Mouse (Mus musculus) stomach, embryonic 15.5 days (tissue): ENCODE results near the gene Arhgef38. TPM values are rescaled to one million over a fixed set of nuclear protein-coding genes. Genes with fewer than 3 reads are reported as not detected.

Experiments used
- ATAC-seq: fragments of 200-750 bp; cut with Nextera tagmentation; 2 replicates; pipeline ENCODE4 v1.8.0; 2017; ENCODE audit warnings: low read depth, moderate number of reproducible peaks, moderate TSS enrichment; ENCODE audit not compliant: insufficient read depth, low FRiP score
- H3K27ac ChIP-seq: fragments of 300-500 bp; sonication (generic); 2 replicates; pipeline ENCODE4 v1.5.1; 2015; ENCODE audit warnings: mild to moderate bottlenecking, inconsistent platforms
- H3K27me3 ChIP-seq: fragments of 300-500 bp; sonication (generic); replicated peaks from 2 replicates; pipeline ENCODE4 v1.6.1; 2015; ENCODE audit warnings: inconsistent platforms
- H3K36me3 ChIP-seq: fragments of 300-500 bp; sonication (generic); 2 replicates; pipeline ENCODE4 v1.6.1; 2015; ENCODE audit warnings: inconsistent platforms
- H3K4me1 ChIP-seq: fragments of 300-500 bp; sonication (generic); 2 replicates; pipeline ENCODE4 v1.6.1; 2015; ENCODE audit warnings: inconsistent platforms
- H3K4me2 ChIP-seq: fragments of 300-500 bp; sonication (generic); 2 replicates; pipeline ENCODE4 v1.6.1; 2015; ENCODE audit warnings: mild to moderate bottlenecking, inconsistent platforms
- H3K4me3 ChIP-seq: fragments of 300-500 bp; sonication (generic); replicated peaks from 2 replicates; pipeline ENCODE4 v1.5.1; 2015; ENCODE audit warnings: inconsistent platforms
- H3K9ac ChIP-seq: fragments of 300-500 bp; sonication (generic); 2 replicates; pipeline ENCODE4 v1.6.1; 2015; ENCODE audit warnings: inconsistent platforms
- H3K9me3 ChIP-seq: fragments of 300-500 bp; sonication (generic); 2 replicates; pipeline ENCODE4 v1.6.1; 2016; ENCODE audit warnings: inconsistent platforms
- WGBS: fragments of 180-500 bp; shearing (Covaris S2); methylation state at CpG from one replicate; pipeline ENCODE4 v1.1.7; 2015; 5-methylcytosine and 5-hydroxymethylcytosine counted together
- polyA plus RNA-seq: library from polyadenylated mRNA; unstranded; fragments of >200 nt; fragmentation: Nextera tagmentation; extraction: Ambion mirVana; gene quantifications from 2 replicates; pipeline ENCODE4 v1.2.1, GENCODE M21; 2015

Gene Arhgef38
- 2.0 and 2.6 TPM in 2 replicates for polyA plus RNA-seq

DNA sequence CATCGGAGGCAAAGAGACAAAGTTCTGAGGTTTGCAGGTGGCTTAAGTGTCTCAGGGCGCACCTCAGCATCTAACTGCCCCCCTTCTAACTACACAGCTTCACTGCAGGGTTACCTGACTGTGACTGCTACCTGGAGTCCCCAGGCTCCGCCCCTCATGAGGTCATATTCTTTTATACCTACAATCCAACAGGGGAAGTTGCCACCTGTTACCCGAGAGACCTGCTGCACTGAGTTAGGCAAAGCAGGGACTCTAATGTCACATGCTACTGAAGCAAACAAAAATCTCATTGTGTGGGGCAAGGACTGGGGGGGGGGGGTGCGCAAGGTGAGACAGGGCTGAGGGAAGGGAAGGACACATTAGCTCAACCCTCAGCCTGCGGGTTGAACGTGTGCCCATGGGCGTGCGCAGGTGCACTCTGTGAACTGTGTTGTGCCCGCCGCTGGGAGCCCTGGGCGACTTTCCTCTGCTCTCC, at the start of gene Arhgef38:
Gene Arhgef38 (minus strand): TSS at position 129 of the 475 bp plus-strand sequence.
- Histone ChIP-seq H3K36me3 (no peaks in the 10 kb centered on the region), H3K27me3 (no peaks in the 10 kb centered on the region), H3K9me3 (no peaks in the 10 kb centered on the region), H3K4me1 (no peaks in the 10 kb centered on the region), H3K4me3 (peak within 1 kb of the TSS; percentile 30), H3K9ac (0 out of 2 replicates have a peak within 1 kb of the TSS, but pooled peaks have one; percentile 9), H3K27ac (peak within 1 kb of the TSS; percentile 75), H3K4me2 (peak within 1 kb of the TSS; percentile 44)
- WGBS = 43% methylated on average over 12 of the region's 12 CpGs
- peak; percentile 92 for ATAC-seq

DNA sequence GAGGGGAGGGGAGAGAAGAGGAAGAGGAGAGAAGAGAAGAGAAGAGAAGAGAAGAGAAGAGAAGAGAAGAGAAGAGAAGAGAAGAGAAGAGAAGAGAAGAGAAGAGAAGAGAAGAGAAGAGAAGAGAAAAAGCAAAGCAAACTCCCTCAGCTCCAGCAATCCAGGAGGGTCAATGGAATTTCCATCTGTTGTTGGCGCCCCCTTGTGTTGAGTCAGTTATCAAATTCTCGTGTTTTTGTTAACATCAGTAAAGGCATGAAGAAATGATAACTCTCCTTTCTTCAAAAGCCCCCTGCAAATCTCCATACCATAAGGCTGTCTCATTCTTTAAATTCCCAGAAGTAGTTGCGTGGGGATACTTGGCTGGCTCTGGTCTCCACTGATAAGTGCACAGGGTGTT, 37.1 kb upstream of the Arhgef38 start:
- Histone ChIP-seq H3K27ac (no peak overlapping the region), H3K9me3 (no peaks in the 10 kb centered on the region), H3K27me3 (no peaks in the 10 kb centered on the region), H3K9ac (no peak overlapping the region), H3K4me1 (no peaks in the 10 kb centered on the region), H3K4me2 (no peak overlapping the region), H3K4me3 (no peak overlapping the region), H3K36me3 (no peaks in the 10 kb centered on the region)
- WGBS = 14% methylated on average over 3 of the region's 3 CpGs
- ATAC-seq = no peak

DNA sequence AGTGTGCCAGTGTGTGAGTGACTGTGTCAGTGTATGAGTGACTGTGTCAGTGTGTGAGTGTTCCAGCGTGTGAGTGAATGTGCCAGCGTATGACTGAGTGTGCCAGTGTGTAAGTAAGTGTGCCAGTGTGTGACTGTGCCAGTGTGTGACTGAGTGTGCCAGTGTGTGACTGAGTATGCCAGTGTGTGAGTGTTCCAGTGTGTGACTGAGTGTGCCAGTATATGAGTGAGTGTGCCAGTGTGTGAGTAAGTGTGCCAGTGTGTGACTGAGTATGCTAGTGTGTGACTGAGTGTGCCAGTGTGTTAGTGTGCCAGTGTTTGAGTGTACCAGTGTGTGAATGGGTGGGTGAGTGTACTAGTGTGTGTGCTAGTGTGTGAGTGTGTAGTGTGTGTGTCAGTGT, 24.1 kb upstream of the Arhgef38 start:
- 99% methylated on average over 2 of the region's 2 CpGs for WGBS
- H3K9ac ChIP-seq = no peak overlapping the region

DNA sequence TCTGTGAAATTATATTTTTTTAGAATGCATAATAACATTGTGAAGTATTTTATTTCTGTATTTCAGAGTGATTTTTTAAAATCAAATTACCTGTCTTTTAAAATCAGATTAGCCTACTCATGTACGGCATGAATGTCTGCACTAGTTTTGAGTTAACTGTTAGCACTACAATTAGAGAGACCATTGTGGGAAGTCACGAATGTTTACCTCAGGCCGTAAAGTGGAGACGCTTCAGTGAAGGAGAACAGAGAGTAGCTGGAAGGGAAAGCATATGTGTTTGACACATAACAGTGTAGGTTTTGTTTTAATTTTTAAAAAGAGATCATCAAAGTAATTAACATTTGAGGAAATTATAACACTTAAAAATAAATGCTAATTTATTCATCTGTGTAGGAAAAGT, 21.1 kb upstream of the Arhgef38 start:
- H3K27me3 ChIP-seq = no peaks in the 10 kb centered on the region
- no peak for ATAC-seq
- H3K4me3 ChIP-seq = no peak overlapping the region
- no peak overlapping the region for H3K27ac ChIP-seq
- WGBS = 57% methylated on average over 4 of the region's 4 CpGs
- H3K4me1 ChIP-seq = no peaks in the 10 kb centered on the region
- no peak overlapping the region for H3K4me2 ChIP-seq
- no peak overlapping the region for H3K9ac ChIP-seq
- no peaks in the 10 kb centered on the region for H3K9me3 ChIP-seq
- H3K36me3 ChIP-seq = no peaks in the 10 kb centered on the region

More for the DNA sequence above, 24.1 kb upstream of the Arhgef38 start:
- ATAC-seq = no peak
- Histone ChIP-seq H3K4me3 (no peak overlapping the region), H3K27me3 (no peaks in the 10 kb centered on the region), H3K27ac (no peak overlapping the region), H3K4me2 (no peak overlapping the region), H3K36me3 (no peaks in the 10 kb centered on the region), H3K4me1 (no peaks in the 10 kb centered on the region), H3K9me3 (no peaks in the 10 kb centered on the region)

DNA sequence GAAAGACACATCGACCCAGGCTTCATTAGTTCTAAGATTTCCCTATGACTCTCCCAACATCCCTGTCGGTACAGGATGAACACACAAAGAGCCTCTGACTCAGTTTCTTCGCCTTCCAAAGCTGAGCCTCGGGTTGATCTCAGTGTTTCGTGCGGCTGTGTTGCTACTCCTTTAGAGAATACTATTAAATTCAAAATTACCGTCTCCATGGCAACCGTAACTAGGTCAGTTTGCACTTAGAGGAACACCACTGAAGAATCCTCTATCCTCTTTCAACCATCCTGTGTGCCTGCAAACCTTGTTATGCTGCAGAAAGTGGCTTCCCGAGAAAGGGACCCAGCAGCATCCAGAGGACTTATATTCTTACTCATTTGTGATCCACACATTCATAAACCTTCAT, 9.3 kb upstream of the Arhgef38 start:
- no peaks in the 10 kb centered on the region for H3K27me3 ChIP-seq
- no peak overlapping the region for H3K9ac ChIP-seq
- no peak overlapping the region for H3K27ac ChIP-seq
- H3K36me3 ChIP-seq = no peaks in the 10 kb centered on the region
- H3K4me1 ChIP-seq = no peaks in the 10 kb centered on the region
- no peaks in the 10 kb centered on the region for H3K9me3 ChIP-seq
- H3K4me3 ChIP-seq = no peak overlapping the region
- no peak for ATAC-seq
- no peak overlapping the region for H3K4me2 ChIP-seq
- WGBS = 80% methylated on average over 9 of the region's 9 CpGs

DNA sequence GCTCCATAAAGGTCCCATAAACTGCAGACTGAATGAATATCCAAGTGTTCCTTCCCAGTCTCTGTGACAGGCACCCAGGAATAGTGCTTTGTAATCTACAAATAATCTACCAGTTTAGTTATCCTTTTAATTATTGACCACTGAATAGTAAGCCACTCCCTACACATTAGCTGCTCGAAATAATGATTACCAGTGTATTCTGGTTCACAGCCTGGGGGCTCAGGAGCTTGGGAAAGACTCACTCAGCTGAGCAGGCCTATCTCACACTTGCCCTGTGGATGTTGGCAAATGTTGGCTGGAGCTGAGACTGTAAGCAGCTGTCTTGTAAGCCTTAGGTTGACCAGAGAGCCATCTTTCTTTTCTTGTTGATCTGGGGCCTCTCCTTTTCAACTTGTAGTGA, 7.2 kb upstream of the Arhgef38 start:
- H3K4me2 ChIP-seq = no peak overlapping the region
- ATAC-seq = no peak
- no peaks in the 10 kb centered on the region for H3K9me3 ChIP-seq
- 60% methylated on average over 1 of the region's 1 CpGs for WGBS
- no peak overlapping the region for H3K9ac ChIP-seq
- no peaks in the 10 kb centered on the region for H3K4me1 ChIP-seq
- H3K27me3 ChIP-seq = no peaks in the 10 kb centered on the region
- no peaks in the 10 kb centered on the region for H3K36me3 ChIP-seq
- H3K27ac ChIP-seq = no peak overlapping the region
- H3K4me3 ChIP-seq = no peak overlapping the region

DNA sequence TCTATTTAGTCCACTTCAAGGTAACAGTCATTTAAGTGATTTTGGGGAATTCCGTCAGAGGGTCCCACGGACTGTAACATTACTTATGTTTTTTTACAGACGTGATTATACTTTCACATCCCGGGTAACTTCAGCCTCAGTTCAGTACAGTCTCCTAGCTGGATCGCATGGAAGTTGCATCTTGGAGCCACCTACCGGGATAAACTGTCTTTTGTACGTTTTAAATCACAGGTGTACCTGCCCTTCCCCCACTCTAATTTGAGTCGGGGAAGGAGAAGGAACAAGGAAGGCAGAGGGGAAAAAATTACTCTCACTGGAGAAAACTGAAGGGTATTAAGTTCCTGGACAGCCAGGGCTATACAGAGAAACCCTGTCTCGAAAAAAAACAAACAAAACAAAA, 756 bp downstream of the Arhgef38 start:
- Histone ChIP-seq H3K4me1 (no peaks in the 10 kb centered on the region), H3K9me3 (no peaks in the 10 kb centered on the region), H3K4me3 (peak overlapping the region; percentile 30; the same call in 1 of the 2 replicates), H3K36me3 (no peaks in the 10 kb centered on the region), H3K4me2 (peak overlapping the region; percentile 44), H3K9ac (no peak overlapping the region), H3K27ac (no peak overlapping the region), H3K27me3 (no peaks in the 10 kb centered on the region)
- WGBS = 49% methylated on average over 9 of the region's 9 CpGs
- no peak for ATAC-seq

DNA sequence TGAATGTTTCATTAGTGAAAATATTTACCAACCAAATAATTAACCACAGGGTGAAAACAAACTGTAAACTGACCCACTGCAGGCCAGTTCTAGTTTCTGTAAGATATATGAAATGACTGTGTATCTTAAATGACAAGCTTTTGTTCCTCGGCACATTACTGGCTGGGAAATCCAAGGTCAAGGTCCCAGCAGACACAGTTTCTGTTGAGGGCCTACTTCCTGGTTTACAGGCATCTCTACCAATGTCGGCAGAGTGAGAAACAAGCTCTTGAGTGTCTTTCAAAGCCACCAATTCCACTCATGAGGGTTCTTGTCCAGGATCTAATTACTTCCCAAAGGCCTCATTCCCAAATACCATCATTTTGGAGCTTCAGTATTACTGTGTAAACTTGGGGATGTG, 4.3 kb downstream of the Arhgef38 start:
- ATAC-seq = no peak
- H3K4me2 ChIP-seq = no peak overlapping the region
- WGBS = 49% methylated on average over 2 of the region's 2 CpGs

DNA sequence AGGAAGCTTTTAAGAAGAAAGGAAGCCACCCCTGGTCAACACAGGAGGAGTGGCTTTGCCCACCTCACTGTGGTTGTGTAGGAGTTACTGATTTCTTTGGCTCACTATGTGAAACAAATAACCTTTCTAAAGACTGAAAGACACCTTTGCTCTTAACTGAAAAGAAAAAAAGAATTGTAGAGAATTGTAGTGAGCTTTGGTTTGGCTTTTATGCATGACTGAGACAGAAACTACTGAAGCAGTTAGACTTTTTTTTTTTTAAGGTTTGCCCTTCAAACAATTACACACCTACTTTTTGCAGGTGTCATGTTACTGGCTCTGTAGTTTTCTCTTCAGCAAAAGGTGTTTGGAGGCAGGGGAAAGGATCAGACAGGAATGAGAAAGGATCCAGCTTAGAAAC, 5.2 kb downstream of the Arhgef38 start:
- no peak for ATAC-seq
- Histone ChIP-seq H3K4me2 (no peak overlapping the region), H3K36me3 (no peaks in the 10 kb centered on the region), H3K27ac (no peak overlapping the region), H3K4me3 (no peak overlapping the region), H3K9ac (no peak overlapping the region), H3K9me3 (no peaks in the 10 kb centered on the region), H3K4me1 (no peaks in the 10 kb centered on the region), H3K27me3 (no peaks in the 10 kb centered on the region)

More for the DNA sequence above, 4.3 kb downstream of the Arhgef38 start:
- H3K27me3 ChIP-seq = no peaks in the 10 kb centered on the region
- no peaks in the 10 kb centered on the region for H3K9me3 ChIP-seq
- H3K4me3 ChIP-seq = no peak overlapping the region
- no peak overlapping the region for H3K9ac ChIP-seq
- no peak overlapping the region for H3K27ac ChIP-seq
- H3K36me3 ChIP-seq = no peaks in the 10 kb centered on the region
- no peaks in the 10 kb centered on the region for H3K4me1 ChIP-seq

DNA sequence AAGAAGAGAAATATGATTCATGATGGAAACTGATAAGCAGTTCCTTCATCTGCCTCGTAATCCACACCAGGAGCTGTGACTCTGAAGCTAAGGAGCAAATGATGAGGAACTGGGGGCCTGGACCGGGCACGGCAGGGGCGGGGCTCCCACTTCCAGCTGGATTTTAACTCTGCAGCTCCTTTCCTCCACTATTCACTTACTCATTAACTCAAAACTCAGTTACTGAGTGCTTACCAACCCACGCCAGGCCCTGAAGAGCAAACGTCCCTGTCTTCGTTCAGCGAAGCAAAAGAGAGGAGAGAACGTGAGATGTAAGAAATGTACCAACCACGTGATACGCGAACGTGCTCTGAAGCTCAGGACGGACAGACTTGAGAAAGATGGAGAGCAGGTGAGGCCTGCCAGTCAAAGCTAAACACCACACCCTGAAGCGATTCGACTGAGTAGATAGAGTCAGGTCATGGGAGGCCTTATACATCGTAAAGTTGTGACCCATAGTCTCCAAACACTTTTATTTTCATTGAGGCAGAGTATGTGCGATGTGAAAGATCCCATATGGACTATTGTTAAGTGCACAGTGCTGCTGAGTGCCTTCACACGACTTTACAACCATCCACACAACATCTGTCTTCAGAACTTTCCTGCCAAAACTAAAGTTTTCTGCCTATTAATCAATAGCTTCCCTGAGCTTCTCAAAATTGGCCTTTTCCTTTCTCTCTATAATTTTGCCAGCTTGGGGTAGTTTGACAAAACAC, 7.3 kb downstream of the Arhgef38 start:
- Histone ChIP-seq H3K36me3 (no peaks in the 10 kb centered on the region), H3K9ac (no peak overlapping the region), H3K4me1 (no peaks in the 10 kb centered on the region), H3K27ac (no peak overlapping the region), H3K4me2 (0 out of 2 replicates have a peak overlapping the region, but pooled peaks have one; percentile 19), H3K4me3 (no peak overlapping the region), H3K27me3 (no peaks in the 10 kb centered on the region), H3K9me3 (no peaks in the 10 kb centered on the region)
- 65% methylated on average over 19 of the region's 19 CpGs for WGBS
- no peak for ATAC-seq

DNA sequence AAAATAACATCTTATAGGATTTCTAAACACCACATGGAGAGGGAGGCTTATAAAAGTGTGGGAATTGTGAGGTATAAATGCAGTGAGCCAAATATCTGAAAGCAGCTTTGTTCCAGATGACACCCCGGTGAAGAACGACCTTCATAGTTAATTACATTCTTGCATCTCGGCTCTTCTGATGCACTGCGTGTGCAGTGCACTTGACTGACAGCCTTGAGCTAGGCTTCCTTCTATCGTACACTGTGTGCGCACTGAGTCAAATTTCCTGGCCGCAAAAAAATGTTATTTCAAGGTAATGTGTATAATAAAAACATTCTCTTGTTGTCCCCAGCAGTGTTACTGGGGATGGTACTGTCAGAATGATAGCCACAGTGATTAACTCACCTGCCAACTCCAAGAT, 16.2 kb downstream of the Arhgef38 start:
- H3K4me1 ChIP-seq = no peaks in the 10 kb centered on the region
- H3K27ac ChIP-seq = no peak overlapping the region
- H3K9ac ChIP-seq = no peak overlapping the region
- H3K36me3 ChIP-seq = no peaks in the 10 kb centered on the region
- no peak overlapping the region for H3K4me3 ChIP-seq
- H3K4me2 ChIP-seq = no peak overlapping the region
- 57% methylated on average over 7 of the region's 7 CpGs for WGBS
- no peaks in the 10 kb centered on the region for H3K27me3 ChIP-seq
- no peak for ATAC-seq
- H3K9me3 ChIP-seq = no peaks in the 10 kb centered on the region

DNA sequence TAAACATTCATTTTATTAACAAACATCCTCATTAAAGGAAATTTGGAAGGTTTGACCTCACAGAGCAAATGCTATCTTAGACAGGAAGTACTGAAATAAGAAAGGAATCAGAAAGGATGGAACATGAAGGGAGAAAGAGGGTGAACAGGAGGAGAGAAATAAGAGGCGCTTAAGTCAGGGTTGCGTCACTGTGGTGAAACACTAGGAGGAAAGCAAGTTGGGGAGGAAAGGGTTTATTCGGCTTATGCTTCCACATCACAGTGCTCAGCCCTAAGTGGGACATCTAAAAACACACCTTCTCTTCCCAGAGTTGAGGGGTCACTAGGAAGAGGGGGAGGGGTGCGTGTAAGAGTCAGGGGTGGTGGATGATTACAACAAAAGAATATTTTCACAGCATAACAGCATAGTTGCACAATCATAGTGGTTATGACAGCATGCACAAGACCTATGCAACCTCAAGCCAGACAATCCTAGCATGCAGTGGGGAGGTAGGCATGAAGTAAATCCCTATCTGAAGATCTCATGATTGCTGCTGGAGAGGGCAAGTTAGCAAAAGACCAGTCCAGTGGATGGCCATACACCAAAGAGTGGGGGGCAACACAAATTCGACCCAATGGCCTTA, 19.4 kb downstream of the Arhgef38 start:
- WGBS = 76% methylated on average over 5 of the region's 5 CpGs
- Histone ChIP-seq H3K9me3 (no peaks in the 10 kb centered on the region), H3K27me3 (no peaks in the 10 kb centered on the region), H3K4me2 (no peak overlapping the region), H3K27ac (no peak overlapping the region), H3K4me1 (no peaks in the 10 kb centered on the region), H3K9ac (no peak overlapping the region), H3K4me3 (no peak overlapping the region), H3K36me3 (no peaks in the 10 kb centered on the region)
- 0 out of 2 replicates have a peak, but pooled peaks have one; percentile 22 for ATAC-seq
